Mouse (Mus musculus) neutrophil, adult 5-6 weeks (primary cell): ENCODE measurements around the gene Tagap1. TPM values are rescaled to one million over a fixed set of nuclear protein-coding genes. Genes with fewer than 3 reads are reported as not detected.

Source experiments
- total RNA-seq: library from RNA; stranded (forward); fragments of 200-1000 nt; gene quantifications from 2 replicates; pipeline ENCODE4 v1.2.3, GENCODE M21; 2017

Tagap1 gene
- total RNA-seq, 1 experiment from 2014 or later: 39.3 TPM

Other genes with a start within 250 kb of the Tagap1 start
- 651 and 692 TPM in 2 replicates for gene Ezr, start 178.4 kb downstream of the Tagap1 start, total RNA-seq
- 17.2 and 18.4 TPM in 2 replicates for gene Rsph3b, start 12.5 kb downstream of the Tagap1 start, total RNA-seq
- gene Rnaset2b, start 9.5 kb upstream of the Tagap1 start, total RNA-seq: 302 and 381 TPM in 2 replicates
- gene Gm49721, start 17.7 kb upstream of the Tagap1 start, total RNA-seq: 2.6 and 2.9 TPM in 2 replicates
- gene Gm1604a, start 64.4 kb upstream of the Tagap1 start, total RNA-seq: not detected in 2 replicates
- 9.5 and 9.7 TPM in 2 replicates for gene Rps6ka2, start 209.0 kb upstream of the Tagap1 start, total RNA-seq